Mouse (Mus musculus): Measurements from ENCODE around the gene Tradd. TPM values are rescaled to one million over a fixed set of nuclear protein-coding genes. Genes with fewer than 3 reads are reported as not detected.

Gene Tradd
- polyA plus RNA-seq, 1 experiment from 2014 or later = 14.3 TPM

DNA sequence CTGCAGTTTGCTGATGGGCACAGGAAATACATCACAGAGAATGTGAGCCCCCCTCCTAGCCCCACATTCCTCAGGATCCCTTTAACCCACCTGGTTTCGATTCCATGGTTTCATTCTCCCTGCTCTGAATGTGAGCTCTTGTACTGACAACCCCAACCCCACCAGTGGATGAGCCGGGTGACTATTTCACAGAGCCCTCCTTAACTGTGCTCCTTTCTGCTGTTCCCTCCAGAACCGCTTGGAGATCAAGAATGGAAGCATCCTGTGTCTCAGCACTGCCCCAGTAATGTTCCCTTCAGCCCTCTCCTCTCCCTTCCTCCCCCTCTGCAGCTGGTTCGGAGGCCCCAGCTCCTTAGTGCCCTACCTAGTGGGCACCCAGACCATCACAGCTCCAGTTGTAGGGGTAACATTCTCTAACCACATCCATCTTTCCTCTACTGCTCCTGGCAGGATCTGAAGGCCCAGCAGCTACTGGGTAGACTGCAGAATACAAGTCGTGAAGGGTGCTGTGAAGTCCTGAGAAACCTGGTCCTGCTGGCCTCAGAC lies 41.8 kb upstream of the Tradd start:
- no peaks in the 10 kb centered on the region for H3K4me1 ChIP-seq (replicated peaks; ENCODE audit: control insufficient read depth, insufficient read depth, low read length)
- no peak for DNase-seq (ENCODE audit: low spot score)
- no peak overlapping the region for H3K4me3 ChIP-seq (ENCODE audit: low read depth, low read length)
- H3K9me3 ChIP-seq (ENCODE audit: control insufficient read depth, low read length) = no peaks in the 10 kb centered on the region
- peak; percentile 22; the same call in 1 of the 2 replicates for ATAC-seq (ENCODE audit: low FRiP score)
- no peak overlapping the region for H3K9ac ChIP-seq (ENCODE audit: low read depth, low read length)
- peaks cover 13% of the 10 kb centered on the region; the same call in 1 of the 2 replicates for H3K36me3 ChIP-seq (ENCODE audit: control insufficient read depth, insufficient read depth, low read length)
- H3K27ac ChIP-seq (ENCODE audit: low read depth, low read length) = no peak overlapping the region
- H3K4me2 ChIP-seq (replicated peaks; ENCODE audit: low read depth, low read length) = no peak overlapping the region
- no peaks in the 10 kb centered on the region for H3K27me3 ChIP-seq (ENCODE audit: control insufficient read depth, insufficient read depth, low read length)
- WGBS = 50% methylated on average over 5 of the region's 5 CpGs

DNA sequence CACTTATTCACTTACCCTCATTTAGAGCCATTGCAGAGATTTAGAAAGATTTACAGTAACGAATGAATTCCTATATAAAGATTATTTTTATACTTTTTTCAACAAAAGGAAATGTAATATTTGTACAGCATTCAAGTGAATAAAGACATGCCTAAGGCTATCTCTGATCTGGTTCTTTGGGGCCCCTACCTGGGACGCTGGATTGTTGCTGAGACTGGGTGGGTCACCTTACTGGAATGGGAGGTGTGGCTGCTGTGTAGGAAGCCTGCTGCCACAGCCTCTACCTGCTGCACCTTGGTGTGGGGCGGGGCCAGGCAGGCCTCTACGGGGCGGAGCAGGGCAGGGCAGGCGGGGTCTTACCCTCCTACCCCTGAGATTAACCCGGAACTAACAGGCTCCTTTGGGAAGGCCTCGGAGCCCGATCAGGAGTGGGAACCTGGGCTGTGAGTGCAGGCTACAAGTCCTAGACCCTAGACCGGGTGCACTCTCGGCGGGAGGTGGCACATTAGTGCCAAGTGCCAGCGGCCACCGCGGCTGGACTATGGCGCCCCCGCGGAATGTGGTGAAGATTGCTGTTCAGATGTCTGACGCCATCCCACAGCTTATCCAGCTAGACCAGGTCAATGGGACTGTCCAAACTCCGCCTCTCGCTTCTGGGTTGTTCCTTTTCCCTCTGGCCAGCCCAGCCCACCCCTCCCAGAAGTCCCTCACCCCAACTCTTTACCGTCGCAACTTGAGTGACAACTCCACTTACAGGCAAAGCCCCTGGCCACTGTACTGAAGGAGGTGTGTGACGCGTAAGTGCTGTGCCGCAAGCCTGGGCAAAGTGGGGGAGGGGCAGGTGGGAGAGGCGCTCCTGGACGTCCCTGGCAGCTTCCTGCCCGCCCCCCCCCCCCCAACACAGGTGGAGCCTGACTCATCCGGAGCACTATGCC lies 41.1 kb upstream of the Tradd start, which contains the start of gene Elmo3:
Gene Elmo3 (plus strand): TSS at position 391 of the 935 bp plus-strand sequence.
- Histone ChIP-seq H3K36me3 (ENCODE audit: control insufficient read depth, insufficient read depth, low read length) (peaks cover 16% of the 10 kb centered on the region; the same call in 1 of the 2 replicates), H3K27ac (ENCODE audit: low read depth, low read length) (no peak within 1 kb of the TSS), H3K4me1 (replicated peaks; ENCODE audit: control insufficient read depth, insufficient read depth, low read length) (no peaks in the 10 kb centered on the region), H3K4me3 (ENCODE audit: low read depth, low read length) (0 out of 2 replicates have a peak within 1 kb of the TSS, but pooled peaks have one; percentile 6), H3K9me3 (ENCODE audit: control insufficient read depth, low read length) (no peaks in the 10 kb centered on the region), H3K4me2 (replicated peaks; ENCODE audit: low read depth, low read length) (peak within 1 kb of the TSS; percentile 33), H3K27me3 (ENCODE audit: control insufficient read depth, insufficient read depth, low read length) (no peaks in the 10 kb centered on the region), H3K9ac (ENCODE audit: low read depth, low read length) (no peak within 1 kb of the TSS)
- whole genome bisulfite sequencing = 11% methylated on average over 28 of the region's 30 CpGs
- DNase-seq (ENCODE audit: low spot score) (peak; percentile 53), ATAC-seq (ENCODE audit: low FRiP score) (peak; percentile 67)

DNA sequence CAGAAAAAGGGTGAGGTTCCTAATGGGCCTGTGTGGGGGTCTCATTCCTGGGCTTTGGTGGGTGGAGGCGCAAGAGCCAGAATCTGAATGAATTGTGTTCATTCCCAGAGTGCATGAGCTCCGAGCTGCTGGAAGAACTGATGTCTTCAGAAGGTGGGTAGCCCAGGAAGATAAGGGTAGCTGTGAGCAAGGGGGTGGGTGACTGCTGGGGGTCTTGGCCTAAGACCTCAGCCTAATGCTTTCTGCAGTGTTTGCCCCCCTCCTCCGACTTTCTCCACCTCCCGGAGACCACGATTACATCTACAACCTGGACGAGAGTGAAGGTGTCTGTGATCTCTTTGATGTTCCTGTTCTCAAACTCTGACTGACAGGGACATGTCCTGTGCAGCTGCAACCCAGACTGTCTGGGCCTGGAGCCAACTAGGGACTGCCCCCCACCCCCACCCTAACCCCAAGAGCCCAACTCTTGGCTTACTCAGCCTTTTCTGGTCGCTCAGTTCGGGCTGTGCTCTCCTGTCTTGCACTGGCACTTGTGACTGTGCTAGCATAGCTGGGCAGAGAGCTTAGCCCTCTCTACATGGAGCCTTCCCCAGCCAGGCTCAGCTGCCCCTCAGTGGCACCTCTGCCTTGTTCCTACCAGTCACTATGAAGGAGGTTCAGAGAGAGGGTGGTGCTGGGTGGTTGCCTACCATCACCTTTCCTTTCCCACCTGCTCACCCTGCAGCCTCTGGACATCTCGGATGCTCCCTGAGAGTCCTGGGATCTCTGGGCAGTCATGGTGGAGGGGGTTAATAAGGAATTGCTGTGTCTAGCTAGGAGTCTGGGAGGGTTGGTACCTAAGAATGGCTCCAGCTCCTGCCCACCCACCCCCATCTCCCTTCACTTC lies 40.2 kb upstream of the Tradd start:
- Histone ChIP-seq H3K27me3 (ENCODE audit: control insufficient read depth, insufficient read depth, low read length) (no peaks in the 10 kb centered on the region), H3K4me1 (replicated peaks; ENCODE audit: control insufficient read depth, insufficient read depth, low read length) (0 out of 2 replicates have a peak, but pooled peaks cover 2% of the 10 kb centered on the region), H3K4me2 (replicated peaks; ENCODE audit: low read depth, low read length) (no peak overlapping the region), H3K36me3 (ENCODE audit: control insufficient read depth, insufficient read depth, low read length) (peaks cover 19% of the 10 kb centered on the region), H3K9me3 (ENCODE audit: control insufficient read depth, low read length) (no peaks in the 10 kb centered on the region), H3K4me3 (ENCODE audit: low read depth, low read length) (no peak overlapping the region), H3K27ac (ENCODE audit: low read depth, low read length) (no peak overlapping the region), H3K9ac (ENCODE audit: low read depth, low read length) (no peak overlapping the region)
- DNase-seq (ENCODE audit: low spot score) (no peak), ATAC-seq (ENCODE audit: low FRiP score) (no peak)
- 89% methylated on average over 9 of the region's 9 CpGs for WGBS

DNA sequence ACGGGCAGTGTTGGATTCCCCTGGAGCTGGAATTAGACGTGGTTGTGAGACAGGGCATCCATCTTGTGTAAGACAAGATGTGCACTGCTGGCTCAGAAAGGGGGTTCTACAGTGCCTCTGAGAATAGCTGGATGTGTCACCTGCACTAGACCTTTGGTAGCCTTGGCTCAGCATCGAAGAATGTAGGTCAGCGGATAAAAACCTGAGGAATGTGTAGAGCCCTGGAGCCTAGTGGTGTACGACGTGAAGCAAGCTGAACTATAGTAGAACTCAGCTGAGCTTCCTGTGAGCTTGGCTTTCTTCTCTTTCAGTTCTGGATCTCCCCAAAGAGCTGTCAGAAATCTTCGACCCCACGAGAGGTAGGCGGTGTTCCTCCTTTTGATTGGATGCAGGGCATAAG lies 39.5 kb upstream of the Tradd start:
- H3K9ac ChIP-seq (ENCODE audit: low read depth, low read length) = no peak overlapping the region
- H3K4me1 ChIP-seq (replicated peaks; ENCODE audit: control insufficient read depth, insufficient read depth, low read length) = peaks cover 2% of the 10 kb centered on the region; the same call in 1 of the 2 replicates
- H3K36me3 ChIP-seq (ENCODE audit: control insufficient read depth, insufficient read depth, low read length) = peaks cover 19% of the 10 kb centered on the region
- no peaks in the 10 kb centered on the region for H3K27me3 ChIP-seq (ENCODE audit: control insufficient read depth, insufficient read depth, low read length)
- 84% methylated on average over 9 of the region's 9 CpGs for WGBS
- no peak overlapping the region for H3K27ac ChIP-seq (ENCODE audit: low read depth, low read length)
- ATAC-seq (ENCODE audit: low FRiP score) (no peak), DNase-seq (ENCODE audit: low spot score) (no peak)
- no peaks in the 10 kb centered on the region for H3K9me3 ChIP-seq (ENCODE audit: control insufficient read depth, low read length)
- H3K4me2 ChIP-seq (replicated peaks; ENCODE audit: low read depth, low read length) = no peak overlapping the region
- no peak overlapping the region for H3K4me3 ChIP-seq (ENCODE audit: low read depth, low read length)

DNA sequence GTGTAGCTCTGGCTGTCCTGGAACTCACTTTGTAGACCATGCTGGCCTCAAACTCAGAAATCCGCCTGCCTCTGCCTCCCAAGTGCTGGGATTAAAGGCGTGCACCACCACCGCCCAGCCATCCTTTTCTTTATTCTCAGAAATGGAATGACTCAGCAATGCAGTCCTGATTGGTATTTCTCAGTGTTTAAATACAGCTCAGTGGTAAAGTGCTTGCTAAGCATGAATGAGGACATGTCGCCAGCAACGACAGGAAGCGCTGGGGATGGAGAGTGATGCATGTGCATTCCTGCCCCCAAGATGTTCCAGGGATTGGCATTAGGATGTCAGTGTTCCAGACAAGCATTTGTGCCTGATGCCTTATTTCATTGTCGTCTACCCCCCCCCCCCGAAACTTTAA lies 39.0 kb upstream of the Tradd start:
- no peaks in the 10 kb centered on the region for H3K9me3 ChIP-seq (ENCODE audit: control insufficient read depth, low read length)
- no peaks in the 10 kb centered on the region for H3K27me3 ChIP-seq (ENCODE audit: control insufficient read depth, insufficient read depth, low read length)
- 88% methylated on average over 8 of the region's 8 CpGs for WGBS
- no peak overlapping the region for H3K4me3 ChIP-seq (ENCODE audit: low read depth, low read length)
- H3K9ac ChIP-seq (ENCODE audit: low read depth, low read length) = no peak overlapping the region
- peaks cover 19% of the 10 kb centered on the region for H3K36me3 ChIP-seq (ENCODE audit: control insufficient read depth, insufficient read depth, low read length)
- no peak overlapping the region for H3K4me2 ChIP-seq (replicated peaks; ENCODE audit: low read depth, low read length)
- H3K27ac ChIP-seq (ENCODE audit: low read depth, low read length) = no peak overlapping the region
- ATAC-seq (ENCODE audit: low FRiP score) (no peak), DNase-seq (ENCODE audit: low spot score) (no peak)
- H3K4me1 ChIP-seq (replicated peaks; ENCODE audit: control insufficient read depth, insufficient read depth, low read length) = peaks cover 6% of the 10 kb centered on the region; the same call in 1 of the 2 replicates

DNA sequence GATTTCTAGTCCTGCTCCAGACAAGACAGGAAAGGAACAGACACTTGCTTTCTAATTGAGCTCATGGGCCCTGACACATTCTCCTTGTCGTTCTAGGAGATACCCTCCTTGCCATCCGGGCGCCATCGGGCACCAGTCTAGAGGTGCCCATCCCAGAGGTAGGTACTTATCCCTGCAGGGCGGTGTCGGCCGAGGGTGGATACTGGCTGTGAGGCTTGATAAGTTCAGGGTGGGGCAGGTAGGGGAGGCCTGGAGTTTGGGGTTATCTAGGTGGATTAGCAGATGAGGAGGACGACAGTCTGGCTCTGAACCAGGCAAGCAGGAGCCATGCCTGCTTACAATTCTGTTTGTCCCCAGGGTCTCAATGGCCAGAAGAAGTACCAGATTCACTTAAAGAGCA lies 35.6 kb upstream of the Tradd start:
- ATAC-seq (ENCODE audit: low FRiP score) (no peak), DNase-seq (ENCODE audit: low spot score) (no peak)
- Histone ChIP-seq H3K4me3 (ENCODE audit: low read depth, low read length) (no peak overlapping the region), H3K27me3 (ENCODE audit: control insufficient read depth, insufficient read depth, low read length) (no peaks in the 10 kb centered on the region), H3K36me3 (ENCODE audit: control insufficient read depth, insufficient read depth, low read length) (peaks cover 15% of the 10 kb centered on the region), H3K9me3 (ENCODE audit: control insufficient read depth, low read length) (no peaks in the 10 kb centered on the region), H3K4me1 (replicated peaks; ENCODE audit: control insufficient read depth, insufficient read depth, low read length) (peaks cover 6% of the 10 kb centered on the region; the same call in 1 of the 2 replicates), H3K9ac (ENCODE audit: low read depth, low read length) (no peak overlapping the region), H3K27ac (ENCODE audit: low read depth, low read length) (no peak overlapping the region), H3K4me2 (replicated peaks; ENCODE audit: low read depth, low read length) (no peak overlapping the region)
- 98% methylated on average over 8 of the region's 8 CpGs for WGBS

DNA sequence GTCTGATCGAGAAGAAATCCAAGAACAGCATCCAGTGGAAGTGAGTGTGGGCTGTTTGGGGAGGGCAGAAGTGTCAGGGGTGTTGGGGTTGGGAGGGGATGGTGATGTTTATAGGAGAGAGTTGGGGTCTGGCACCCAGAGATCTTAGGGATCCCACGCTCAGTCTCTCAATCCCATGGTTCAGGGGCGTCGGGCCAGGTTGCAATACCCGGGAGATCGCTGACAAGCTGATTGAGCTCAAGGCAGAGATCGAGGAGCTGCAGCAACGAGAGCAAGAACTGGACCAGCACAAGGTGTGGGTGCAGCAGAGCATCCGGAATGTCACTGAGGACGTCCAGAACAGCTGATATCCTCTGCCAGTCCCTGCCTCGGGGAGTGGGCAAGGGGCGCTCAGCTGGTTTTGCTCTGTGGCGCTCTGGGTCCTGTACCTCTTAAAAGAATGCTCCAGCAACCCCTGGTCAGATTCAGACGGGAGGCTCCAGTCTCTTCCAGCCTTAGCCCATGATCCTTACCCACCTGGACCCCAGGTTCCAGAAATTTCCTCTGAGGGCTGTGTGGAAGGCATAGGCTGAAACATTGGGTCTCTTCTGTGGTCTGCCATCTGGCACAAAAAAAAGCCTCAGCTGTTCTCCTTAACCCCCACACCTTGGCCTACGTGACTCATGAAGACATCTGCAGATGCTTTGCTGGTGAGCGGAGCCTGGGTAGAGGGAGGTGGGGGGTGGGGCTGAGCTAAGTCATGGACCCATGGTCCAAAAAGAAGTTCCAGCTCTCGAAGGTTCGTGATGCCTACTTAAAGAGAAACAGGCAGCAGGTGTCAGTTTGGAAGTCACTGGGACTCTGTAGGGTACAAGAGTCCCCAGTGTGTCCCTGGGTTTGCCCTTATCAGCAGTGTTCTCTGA lies 34.2 kb upstream of the Tradd start:
- Histone ChIP-seq H3K36me3 (ENCODE audit: control insufficient read depth, insufficient read depth, low read length) (peaks cover 15% of the 10 kb centered on the region), H3K27ac (ENCODE audit: low read depth, low read length) (no peak overlapping the region), H3K27me3 (ENCODE audit: control insufficient read depth, insufficient read depth, low read length) (no peaks in the 10 kb centered on the region), H3K4me3 (ENCODE audit: low read depth, low read length) (peak overlapping the region; percentile 98), H3K4me1 (replicated peaks; ENCODE audit: control insufficient read depth, insufficient read depth, low read length) (peaks cover 6% of the 10 kb centered on the region; the same call in 1 of the 2 replicates), H3K9me3 (ENCODE audit: control insufficient read depth, low read length) (no peaks in the 10 kb centered on the region), H3K9ac (ENCODE audit: low read depth, low read length) (peak overlapping the region; percentile 95), H3K4me2 (replicated peaks; ENCODE audit: low read depth, low read length) (peak overlapping the region; percentile 74)
- DNase-seq (ENCODE audit: low spot score) = no peak
- ATAC-seq (ENCODE audit: low FRiP score) = no peak; the same call in 1 of the 2 replicates
- 60% methylated on average over 18 of the region's 18 CpGs for WGBS
